Mouse (Mus musculus): ENCODE results near the gene Pdk4. TPM values are rescaled to one million over a fixed set of nuclear protein-coding genes. Genes with fewer than 3 reads are reported as not detected.

Pdk4 gene
- 2.1 and 2.4 TPM in 2 replicates for polyA plus RNA-seq (2014; fragmentation: Nextera tagmentation; extraction: Ambion mirVana)

GRCm38 (mm10) chr6:5495961-5496853 lies at the start of gene Pdk4:
Gene Pdk4 (minus strand): TSS chr6:5496309.
- peak within 1 kb of the TSS; percentile 48 for H3K4me3 ChIP-seq (ENCODE audit: low read depth, low read length)
- ATAC-seq (replicated peaks; ENCODE audit: low FRiP score): peak; percentile 86
- no peaks in the 10 kb centered on the region for H3K27me3 ChIP-seq (replicated peaks; ENCODE audit: control insufficient read depth, insufficient read depth, low read length)
- peak within 1 kb of the TSS; percentile 35; the same call in 1 of the 2 replicates for H3K9ac ChIP-seq (ENCODE audit: low read depth, low read length)
- peak within 1 kb of the TSS; percentile 80 for H3K4me2 ChIP-seq
- H3K9me3 ChIP-seq (ENCODE audit: control insufficient read depth, low read length): no peaks in the 10 kb centered on the region
- no peak within 1 kb of the TSS for H3K27ac ChIP-seq (ENCODE audit: low read depth, low read length)
- no peaks in the 10 kb centered on the region for H3K36me3 ChIP-seq (ENCODE audit: control insufficient read depth, insufficient read depth, low read length)
- WGBS: 1% methylated on average over 43 of the region's 43 CpGs
- DNase-seq (ENCODE audit: low spot score): peak; percentile 57
- H3K4me1 ChIP-seq (replicated peaks; ENCODE audit: control insufficient read depth, insufficient read depth, low read length): no peaks in the 10 kb centered on the region

- DNase-seq (ENCODE audit: low spot score) (no peak), ATAC-seq (replicated peaks; ENCODE audit: low FRiP score) (no peak)
- H3K4me2 ChIP-seq: no peak overlapping the region
- no peak overlapping the region for H3K9ac ChIP-seq (ENCODE audit: low read depth, low read length)
- no peaks in the 10 kb centered on the region for H3K27me3 ChIP-seq (replicated peaks; ENCODE audit: control insufficient read depth, insufficient read depth, low read length)
- H3K36me3 ChIP-seq (ENCODE audit: control insufficient read depth, insufficient read depth, low read length): no peaks in the 10 kb centered on the region
- H3K4me3 ChIP-seq (ENCODE audit: low read depth, low read length): no peak overlapping the region
- H3K27ac ChIP-seq (ENCODE audit: low read depth, low read length): no peak overlapping the region
- WGBS: 64% methylated on average over 2 of the region's 2 CpGs
- H3K9me3 ChIP-seq (ENCODE audit: control insufficient read depth, low read length): no peaks in the 10 kb centered on the region
- no peaks in the 10 kb centered on the region for H3K4me1 ChIP-seq (replicated peaks; ENCODE audit: control insufficient read depth, insufficient read depth, low read length)
Measured at GRCm38 (mm10) chr6:5537855-5538365, 41.8 kb upstream of the Pdk4 start.

- no peak overlapping the region for H3K4me3 ChIP-seq (ENCODE audit: low read depth, low read length)
- no peaks in the 10 kb centered on the region for H3K27me3 ChIP-seq (replicated peaks; ENCODE audit: control insufficient read depth, insufficient read depth, low read length)
- H3K9me3 ChIP-seq (ENCODE audit: control insufficient read depth, low read length): no peaks in the 10 kb centered on the region
- no peak overlapping the region for H3K27ac ChIP-seq (ENCODE audit: low read depth, low read length)
- ATAC-seq (replicated peaks; ENCODE audit: low FRiP score) (no peak), DNase-seq (ENCODE audit: low spot score) (no peak)
- H3K4me1 ChIP-seq (replicated peaks; ENCODE audit: control insufficient read depth, insufficient read depth, low read length): no peaks in the 10 kb centered on the region
- H3K4me2 ChIP-seq: no peak overlapping the region
- no peak overlapping the region for H3K9ac ChIP-seq (ENCODE audit: low read depth, low read length)
- H3K36me3 ChIP-seq (ENCODE audit: control insufficient read depth, insufficient read depth, low read length): no peaks in the 10 kb centered on the region
Measured at GRCm38 (mm10) chr6:5535754-5536153, 39.6 kb upstream of the Pdk4 start.

- DNase-seq (ENCODE audit: low spot score): no peak
- Histone ChIP-seq H3K27ac (ENCODE audit: low read depth, low read length) (no peak overlapping the region), H3K4me1 (replicated peaks; ENCODE audit: control insufficient read depth, insufficient read depth, low read length) (no peaks in the 10 kb centered on the region), H3K36me3 (ENCODE audit: control insufficient read depth, insufficient read depth, low read length) (no peaks in the 10 kb centered on the region), H3K27me3 (replicated peaks; ENCODE audit: control insufficient read depth, insufficient read depth, low read length) (no peaks in the 10 kb centered on the region), H3K4me3 (ENCODE audit: low read depth, low read length) (no peak overlapping the region), H3K9ac (ENCODE audit: low read depth, low read length) (no peak overlapping the region), H3K4me2 (no peak overlapping the region), H3K9me3 (ENCODE audit: control insufficient read depth, low read length) (no peaks in the 10 kb centered on the region)
- WGBS: 72% methylated on average over 5 of the region's 5 CpGs
- no peak for ATAC-seq (replicated peaks; ENCODE audit: low FRiP score)
Measured at GRCm38 (mm10) chr6:5517091-5517490, 21.0 kb upstream of the Pdk4 start.

- no peaks in the 10 kb centered on the region for H3K9me3 ChIP-seq (ENCODE audit: control insufficient read depth, low read length)
- H3K27me3 ChIP-seq (replicated peaks; ENCODE audit: control insufficient read depth, insufficient read depth, low read length): no peaks in the 10 kb centered on the region
- ATAC-seq (replicated peaks; ENCODE audit: low FRiP score) (peak; percentile 54), DNase-seq (ENCODE audit: low spot score) (no peak)
- 22% methylated on average over 5 of the region's 5 CpGs for WGBS
- H3K4me1 ChIP-seq (replicated peaks; ENCODE audit: control insufficient read depth, insufficient read depth, low read length): peaks cover 9% of the 10 kb centered on the region
- H3K4me3 ChIP-seq (ENCODE audit: low read depth, low read length): no peak overlapping the region
- H3K4me2 ChIP-seq: no peak overlapping the region
- H3K27ac ChIP-seq (ENCODE audit: low read depth, low read length): no peak overlapping the region
- H3K9ac ChIP-seq (ENCODE audit: low read depth, low read length): no peak overlapping the region
- H3K36me3 ChIP-seq (ENCODE audit: control insufficient read depth, insufficient read depth, low read length): no peaks in the 10 kb centered on the region
Measured at GRCm38 (mm10) chr6:5509757-5510156, 13.6 kb upstream of the Pdk4 start.

GRCm38 (mm10) chr6:5509303-5509702 lies 13.2 kb upstream of the Pdk4 start:
- no peak overlapping the region for H3K27ac ChIP-seq (ENCODE audit: low read depth, low read length)
- no peak overlapping the region for H3K4me3 ChIP-seq (ENCODE audit: low read depth, low read length)
- no peaks in the 10 kb centered on the region for H3K36me3 ChIP-seq (ENCODE audit: control insufficient read depth, insufficient read depth, low read length)
- no peak overlapping the region for H3K9ac ChIP-seq (ENCODE audit: low read depth, low read length)
- 0 out of 2 replicates have a peak overlapping the region, but pooled peaks have one; percentile 14 for H3K4me2 ChIP-seq
- DNase-seq (ENCODE audit: low spot score) (no peak), ATAC-seq (replicated peaks; ENCODE audit: low FRiP score) (no peak)
- H3K27me3 ChIP-seq (replicated peaks; ENCODE audit: control insufficient read depth, insufficient read depth, low read length): no peaks in the 10 kb centered on the region
- H3K4me1 ChIP-seq (replicated peaks; ENCODE audit: control insufficient read depth, insufficient read depth, low read length): peaks cover 9% of the 10 kb centered on the region
- WGBS: 32% methylated on average over 5 of the region's 5 CpGs
- no peaks in the 10 kb centered on the region for H3K9me3 ChIP-seq (ENCODE audit: control insufficient read depth, low read length)

DNA sequence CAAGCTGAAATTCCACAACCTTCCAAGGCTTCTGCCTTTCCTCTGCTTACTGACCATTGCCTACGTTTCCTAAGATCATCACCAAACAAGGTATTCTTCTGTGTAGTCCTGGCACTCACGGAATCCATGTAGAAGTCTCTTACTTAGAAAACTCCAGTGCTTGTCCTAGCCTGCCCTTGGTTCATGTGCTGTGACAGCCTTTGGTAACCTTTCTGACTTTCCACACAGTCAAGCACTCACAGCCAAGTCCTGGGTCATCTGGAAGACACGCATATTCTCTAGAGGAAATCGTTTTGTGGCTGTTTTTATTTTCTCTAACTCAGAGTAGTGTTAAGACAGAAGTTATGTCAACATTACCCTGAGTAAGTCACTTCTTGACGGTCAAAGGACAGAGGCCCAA lies 11.7 kb upstream of the Pdk4 start:
- no peak overlapping the region for H3K4me3 ChIP-seq (ENCODE audit: low read depth, low read length)
- ATAC-seq (replicated peaks; ENCODE audit: low FRiP score) (no peak), DNase-seq (ENCODE audit: low spot score) (no peak)
- no peaks in the 10 kb centered on the region for H3K36me3 ChIP-seq (ENCODE audit: control insufficient read depth, insufficient read depth, low read length)
- 85% methylated on average over 5 of the region's 5 CpGs for WGBS
- no peak overlapping the region for H3K9ac ChIP-seq (ENCODE audit: low read depth, low read length)
- H3K27me3 ChIP-seq (replicated peaks; ENCODE audit: control insufficient read depth, insufficient read depth, low read length): no peaks in the 10 kb centered on the region
- peaks cover 9% of the 10 kb centered on the region for H3K4me1 ChIP-seq (replicated peaks; ENCODE audit: control insufficient read depth, insufficient read depth, low read length)
- no peak overlapping the region for H3K4me2 ChIP-seq
- H3K27ac ChIP-seq (ENCODE audit: low read depth, low read length): no peak overlapping the region
- H3K9me3 ChIP-seq (ENCODE audit: control insufficient read depth, low read length): no peaks in the 10 kb centered on the region

DNA sequence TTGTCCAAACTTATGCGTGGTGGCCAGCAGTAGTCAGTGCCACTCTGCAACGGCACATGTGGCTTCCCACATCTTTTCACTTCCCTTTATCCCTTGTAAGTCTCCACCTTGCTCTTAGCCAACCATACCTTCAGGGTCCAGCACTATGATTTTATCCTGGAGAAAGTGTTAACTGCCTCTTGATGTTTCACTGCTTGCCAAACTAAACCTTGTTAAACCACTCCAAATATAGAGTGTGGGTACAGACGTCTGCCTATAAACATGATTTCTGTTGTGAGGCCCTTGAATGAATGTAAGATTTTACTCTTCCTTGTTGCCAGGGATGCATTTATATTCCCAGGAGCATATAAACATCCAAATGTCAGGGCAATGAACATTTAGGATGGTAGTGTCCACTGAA lies 10.2 kb upstream of the Pdk4 start:
- H3K27ac ChIP-seq (ENCODE audit: low read depth, low read length): no peak overlapping the region
- ATAC-seq (replicated peaks; ENCODE audit: low FRiP score): no peak
- no peaks in the 10 kb centered on the region for H3K27me3 ChIP-seq (replicated peaks; ENCODE audit: control insufficient read depth, insufficient read depth, low read length)
- H3K9me3 ChIP-seq (ENCODE audit: control insufficient read depth, low read length): no peaks in the 10 kb centered on the region
- no peak overlapping the region for H3K9ac ChIP-seq (ENCODE audit: low read depth, low read length)
- no peak overlapping the region for H3K4me3 ChIP-seq (ENCODE audit: low read depth, low read length)
- peaks cover 9% of the 10 kb centered on the region for H3K4me1 ChIP-seq (replicated peaks; ENCODE audit: control insufficient read depth, insufficient read depth, low read length)
- no peak overlapping the region for H3K4me2 ChIP-seq
- 78% methylated on average over 3 of the region's 3 CpGs for WGBS
- H3K36me3 ChIP-seq (ENCODE audit: control insufficient read depth, insufficient read depth, low read length): no peaks in the 10 kb centered on the region
- DNase-seq (ENCODE audit: low spot score): no peak

DNA sequence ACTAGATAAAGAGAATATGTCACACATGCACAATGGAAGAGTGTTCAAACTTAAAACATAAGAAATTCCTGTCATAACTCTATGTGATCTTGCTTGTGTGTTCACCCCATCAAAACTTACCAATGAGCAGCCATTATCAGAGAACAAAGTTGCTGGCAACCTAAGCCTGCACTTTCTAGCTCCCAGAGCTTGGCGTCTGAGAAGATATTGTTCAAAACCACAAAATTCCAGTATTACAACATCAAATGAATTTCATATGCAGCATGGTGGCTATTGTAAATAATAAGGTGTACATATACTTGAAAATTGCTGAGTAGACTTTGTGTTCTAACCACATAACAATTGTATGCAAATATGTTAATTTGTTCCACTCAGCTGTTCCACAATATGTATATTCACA lies 6.7 kb upstream of the Pdk4 start:
- Histone ChIP-seq H3K27me3 (replicated peaks; ENCODE audit: control insufficient read depth, insufficient read depth, low read length) (no peaks in the 10 kb centered on the region), H3K4me1 (replicated peaks; ENCODE audit: control insufficient read depth, insufficient read depth, low read length) (no peaks in the 10 kb centered on the region), H3K4me3 (ENCODE audit: low read depth, low read length) (no peak overlapping the region), H3K9me3 (ENCODE audit: control insufficient read depth, low read length) (no peaks in the 10 kb centered on the region), H3K27ac (ENCODE audit: low read depth, low read length) (no peak overlapping the region), H3K4me2 (no peak overlapping the region), H3K36me3 (ENCODE audit: control insufficient read depth, insufficient read depth, low read length) (no peaks in the 10 kb centered on the region), H3K9ac (ENCODE audit: low read depth, low read length) (no peak overlapping the region)
- WGBS: 78% methylated on average over 1 of the region's 1 CpGs
- ATAC-seq (replicated peaks; ENCODE audit: low FRiP score): no peak
- no peak for DNase-seq (ENCODE audit: low spot score)

Measured in liver, embryonic 11.5 days (tissue).